Mouse (Mus musculus) testis, adult 2 months (tissue): ENCODE results near the gene Arv1.

Source experiments
- CTCF ChIP-seq: fragments of 200-500 bp; IDR thresholded peaks from 2 replicates; pipeline ENCODE4 v1.5.1; 2012; ENCODE audit warnings: low read depth, mild to moderate bottlenecking, inconsistent platforms, low read length, moderate library complexity; ENCODE audit not compliant: control insufficient read depth, insufficient read depth, insufficient replicate concordance
- POLR2A ChIP-seq: fragments of 200-500 bp; IDR thresholded peaks from 2 replicates; pipeline ENCODE4 v1.6.1; 2012; ENCODE audit warnings: low read depth, mild to moderate bottlenecking, inconsistent platforms, low read length, moderate library complexity; ENCODE audit not compliant: control insufficient read depth

DNA sequence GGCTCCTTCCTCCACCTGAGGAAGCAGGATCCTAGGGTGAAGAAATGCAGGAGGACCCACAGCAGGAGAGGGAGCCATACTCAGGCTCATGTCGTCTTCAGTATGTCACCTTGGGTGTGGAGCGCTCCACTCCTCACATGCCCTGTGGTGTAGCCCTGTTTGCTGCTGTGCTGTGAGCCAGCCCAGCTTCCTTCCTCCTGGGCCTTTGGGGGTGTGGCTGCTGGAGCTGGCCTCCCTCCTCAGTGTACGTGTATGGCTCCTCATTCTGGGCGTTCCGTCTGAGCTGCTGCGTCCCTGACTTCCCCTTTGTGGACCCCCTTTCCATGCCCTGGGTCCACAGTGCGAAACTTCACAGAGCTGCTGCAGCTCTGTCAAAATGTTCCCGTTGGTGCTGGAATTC, 10.9 kb downstream of the Arv1 start:
- TF ChIP-seq CTCF, result no peak
- no peak for TF ChIP-seq POLR2A
